Mouse (Mus musculus) lung, postnatal 4 days (tissue): ENCODE data around the gene Strip1.

Source experiments
- DNase-seq, 2 experiments: peaks; one replicate each; pipeline ENCODE4 v3.0.0; 2021

The Strip1 gene

DNA sequence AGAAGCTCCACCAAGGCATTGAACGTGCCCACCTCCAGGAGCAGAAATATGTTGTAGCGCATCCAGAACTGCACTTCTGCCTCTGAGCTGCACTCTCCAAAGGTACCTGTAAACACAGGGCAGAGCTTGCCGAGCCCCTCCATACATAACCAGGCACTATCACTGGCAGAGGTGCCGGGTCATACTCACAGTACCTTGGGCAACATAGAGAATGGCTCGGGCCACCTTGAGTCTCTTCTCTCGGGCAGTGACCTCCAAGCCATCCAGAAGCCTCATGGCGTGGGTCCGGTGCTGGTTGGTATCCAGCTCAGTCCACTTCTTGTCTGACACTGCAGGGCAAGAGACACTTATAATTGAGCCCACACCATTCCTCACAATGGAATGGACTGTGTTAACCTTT lies 4.7 kb downstream of the Strip1 start:
- no peak for DNase-seq

DNA sequence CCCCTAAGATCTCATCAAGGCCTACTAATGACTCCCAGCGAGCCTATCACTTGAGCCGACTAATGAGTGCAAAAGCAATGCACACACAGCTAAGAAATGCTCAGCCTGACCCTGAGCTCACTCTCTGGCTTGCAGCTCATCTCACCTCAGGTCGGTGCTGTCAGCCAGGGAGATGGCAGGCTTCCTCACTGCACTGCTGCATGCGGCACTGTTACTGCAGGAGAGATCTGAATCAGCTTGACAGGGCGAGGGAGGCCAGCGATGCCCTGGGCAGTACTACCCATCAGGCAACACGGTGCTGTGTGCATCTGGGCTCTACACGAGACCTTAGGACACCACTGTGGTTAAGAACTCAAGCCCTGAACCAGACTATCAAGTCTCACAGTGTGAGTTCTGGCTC lies 6.0 kb downstream of the Strip1 start:
- no peak for DNase-seq

DNA sequence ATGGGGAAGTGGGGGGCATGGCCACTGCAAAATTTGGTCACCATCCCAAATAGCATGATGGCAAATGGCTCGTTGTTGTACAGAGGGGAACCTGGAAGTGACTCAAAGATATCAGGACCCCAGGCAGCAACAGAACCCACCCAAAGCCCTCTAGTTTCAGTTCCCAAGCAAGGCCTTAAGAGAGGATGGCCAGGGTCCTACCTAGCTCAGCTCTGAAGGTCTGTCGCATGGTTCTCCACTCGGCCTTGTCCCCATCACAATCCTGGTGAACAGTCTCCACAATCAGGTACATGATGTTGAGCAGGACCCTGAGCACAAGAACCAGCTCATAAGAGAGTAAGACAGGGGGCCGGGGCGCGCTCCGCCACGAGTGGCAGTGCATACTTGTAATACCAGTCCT lies 7.1 kb downstream of the Strip1 start:
- DNase-seq, result no peak

DNA sequence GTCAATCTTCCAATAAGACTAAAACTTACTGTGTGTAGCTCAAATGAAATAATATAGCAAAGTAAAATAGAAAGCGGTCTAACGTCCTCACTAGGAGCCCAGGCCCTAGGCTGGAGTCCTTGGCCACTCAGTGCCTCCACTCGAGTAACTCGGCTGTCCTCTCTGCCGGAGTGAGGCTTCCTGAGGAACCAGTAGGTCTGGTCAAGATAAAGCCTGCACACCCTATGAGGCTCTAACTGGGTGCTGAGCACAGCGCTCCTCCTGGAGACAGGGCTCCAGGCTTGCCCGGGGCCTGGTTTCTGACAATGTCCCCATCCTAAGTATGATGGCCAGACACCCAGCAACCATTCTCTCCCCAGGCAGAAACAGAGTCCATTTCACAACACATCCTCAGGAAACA lies 9.0 kb downstream of the Strip1 start:
- DNase-seq, result no peak

DNA sequence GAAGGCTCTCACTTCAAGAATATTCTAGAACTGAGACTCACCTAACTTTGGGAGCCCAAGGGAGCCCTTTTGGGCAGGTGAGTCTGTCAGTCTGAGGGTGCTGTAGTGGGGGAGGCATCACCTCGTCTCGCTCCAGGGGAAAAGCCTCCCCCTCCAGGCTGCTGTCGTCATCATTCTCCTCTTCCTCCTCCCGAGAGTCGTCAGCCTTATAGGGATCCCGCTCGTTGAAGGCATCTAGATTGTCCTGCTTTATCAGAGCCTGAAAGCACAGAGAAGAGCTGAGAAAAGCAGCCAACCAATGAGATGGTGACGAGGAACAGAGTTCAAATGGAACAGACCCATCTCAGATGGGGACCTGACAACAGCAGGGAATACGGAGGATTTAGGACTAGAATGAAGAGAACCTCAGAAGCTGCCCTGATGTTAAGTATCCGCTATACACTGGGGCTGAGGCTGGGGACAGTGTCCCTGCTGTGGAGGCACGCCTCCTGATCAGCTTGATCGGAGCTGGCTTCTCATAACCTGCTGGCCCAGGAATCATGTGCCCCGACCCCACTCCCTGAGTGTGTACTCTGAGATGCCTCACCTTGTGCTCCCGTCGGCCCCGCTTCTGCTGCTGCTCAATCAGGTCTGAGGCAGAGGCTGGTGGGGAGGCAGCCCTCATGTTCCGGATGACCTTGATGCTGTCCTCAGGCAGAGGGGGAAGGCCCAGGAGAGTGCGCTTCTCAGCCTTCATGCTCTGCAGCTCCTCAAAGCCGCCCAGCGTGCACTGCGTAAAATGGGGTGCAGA lies 10.0 kb downstream of the Strip1 start:
- no peak for DNase-seq

DNA sequence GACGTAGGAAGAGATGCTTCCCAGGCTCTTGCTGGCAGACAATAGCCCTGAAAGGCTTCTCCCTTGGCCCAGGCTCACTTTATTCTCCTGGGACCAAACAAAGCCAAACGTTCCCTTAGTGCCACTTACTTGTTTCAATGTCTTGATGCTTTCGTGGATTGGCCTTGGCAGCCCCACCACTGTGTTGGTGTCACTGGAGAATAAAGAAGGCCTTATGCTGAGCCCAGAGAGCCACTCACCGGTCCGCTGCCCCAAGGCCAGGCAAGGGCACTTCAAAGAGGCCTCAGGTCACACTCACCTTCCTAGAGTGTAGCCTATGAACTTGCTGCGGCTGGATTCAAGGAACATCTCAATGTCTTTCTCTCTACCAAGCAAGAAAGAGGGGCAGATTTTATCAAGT lies 11.6 kb downstream of the Strip1 start:
- DNase-seq, result no peak

DNA sequence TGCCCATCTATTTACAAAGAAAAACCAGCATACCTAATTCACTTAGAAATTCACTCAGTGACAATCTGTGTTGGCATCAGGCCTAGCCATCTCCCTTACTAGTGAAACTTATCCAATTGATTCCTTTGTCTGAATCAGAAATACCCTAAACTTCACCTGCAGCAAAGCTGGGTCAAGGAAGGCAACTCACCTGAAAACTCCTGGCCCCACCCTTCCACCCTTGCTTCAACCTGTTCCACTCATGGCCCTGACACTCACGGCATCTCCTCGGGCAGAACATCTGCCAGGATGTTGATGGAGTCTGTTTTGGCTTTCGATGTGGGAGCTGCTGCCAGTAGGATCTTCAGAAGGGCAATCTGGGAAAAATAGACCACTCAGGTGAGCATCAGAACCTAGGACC lies 13.7 kb downstream of the Strip1 start:
- no peak for DNase-seq

DNA sequence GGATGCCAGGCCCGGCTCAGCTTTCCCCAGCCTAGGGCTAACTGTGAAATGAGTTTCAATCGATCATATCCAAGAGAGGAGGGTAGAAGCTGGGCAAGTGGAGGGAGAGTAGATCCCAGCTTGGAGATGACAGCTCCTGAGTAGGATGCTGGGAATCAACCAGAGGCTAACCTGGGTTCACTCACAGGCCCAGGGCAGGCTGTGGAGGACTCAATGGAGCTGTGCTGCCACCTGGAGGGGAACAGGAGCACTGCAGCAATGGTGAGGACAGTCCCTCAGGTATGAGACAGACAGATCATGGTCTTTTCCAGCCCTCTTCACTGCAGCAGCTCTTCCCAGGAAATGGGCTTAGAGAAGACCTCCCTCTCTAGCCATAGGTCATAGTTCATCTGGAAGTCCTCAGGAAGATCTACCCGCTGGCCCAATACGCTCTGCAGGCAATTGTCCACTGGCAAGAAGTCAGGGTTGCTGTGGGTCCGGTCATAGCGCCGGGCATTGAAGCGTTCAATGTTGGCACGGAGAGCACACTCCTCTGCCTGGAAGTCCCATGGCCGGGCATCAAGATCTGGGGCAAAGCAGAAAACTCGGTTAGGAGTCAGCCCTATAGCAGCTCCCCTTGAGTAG lies 18.5 kb downstream of the Strip1 start:
- DNase-seq, result peak; percentile 54 to 64

DNA sequence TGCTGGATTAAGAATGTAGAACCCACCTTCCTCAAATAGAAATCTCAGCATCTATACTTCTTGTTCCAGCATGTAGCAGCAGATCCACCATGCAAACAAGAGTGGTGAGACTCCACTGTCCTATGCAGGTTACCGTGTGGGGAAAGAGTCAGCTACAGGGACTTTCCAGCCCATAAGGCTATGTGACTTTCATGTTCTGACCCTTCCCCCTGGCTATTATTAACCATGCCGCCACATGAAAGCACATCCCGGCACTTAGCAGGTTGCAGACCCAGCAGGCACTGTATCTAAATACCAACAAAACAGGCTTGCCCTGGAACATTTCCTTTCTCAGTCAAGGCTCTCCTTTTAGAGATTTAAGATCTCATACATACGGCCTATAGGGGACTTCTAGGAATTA lies 20.1 kb downstream of the Strip1 start:
- no peak for DNase-seq

DNA sequence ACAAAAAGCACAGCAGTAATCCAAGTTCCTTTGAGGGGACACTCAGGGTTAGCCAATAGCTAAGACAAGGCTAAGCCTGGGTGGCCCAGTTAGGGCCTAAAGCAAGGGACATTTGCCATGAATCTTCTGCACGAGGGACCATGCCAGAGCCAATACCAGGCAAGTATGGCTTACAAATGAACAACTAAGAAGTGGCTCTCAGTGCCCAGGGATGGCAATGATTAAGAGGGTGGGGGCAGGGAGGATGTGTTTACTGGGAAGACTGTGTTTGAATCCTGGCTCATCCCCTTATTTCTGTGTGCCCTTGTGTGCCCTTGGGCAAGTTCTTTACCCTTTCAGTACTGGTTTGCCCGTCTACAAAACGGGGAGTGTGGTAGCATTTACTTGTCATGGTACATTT lies 22.1 kb downstream of the Strip1 start:
- DNase-seq, result no peak

DNA sequence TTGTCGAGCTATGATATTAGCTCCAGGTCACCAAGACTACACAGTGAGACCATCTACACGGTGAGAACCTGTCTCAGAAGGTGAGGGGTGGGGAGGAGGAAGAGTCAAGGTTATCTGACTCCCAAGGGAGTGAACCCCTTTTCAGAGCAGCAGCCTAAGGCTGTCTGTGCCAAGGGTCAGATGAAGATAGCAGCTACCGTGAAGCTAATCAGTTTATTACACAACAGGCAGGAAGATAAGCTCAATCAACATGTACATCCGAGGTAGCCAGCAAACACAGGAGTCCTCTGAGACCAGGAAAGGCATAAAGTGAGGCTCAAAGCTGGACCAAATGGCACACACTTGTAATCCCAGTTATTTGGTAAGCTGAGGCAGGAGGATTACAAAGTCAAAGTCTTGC lies 22.7 kb downstream of the Strip1 start:
- DNase-seq, result no peak

DNA sequence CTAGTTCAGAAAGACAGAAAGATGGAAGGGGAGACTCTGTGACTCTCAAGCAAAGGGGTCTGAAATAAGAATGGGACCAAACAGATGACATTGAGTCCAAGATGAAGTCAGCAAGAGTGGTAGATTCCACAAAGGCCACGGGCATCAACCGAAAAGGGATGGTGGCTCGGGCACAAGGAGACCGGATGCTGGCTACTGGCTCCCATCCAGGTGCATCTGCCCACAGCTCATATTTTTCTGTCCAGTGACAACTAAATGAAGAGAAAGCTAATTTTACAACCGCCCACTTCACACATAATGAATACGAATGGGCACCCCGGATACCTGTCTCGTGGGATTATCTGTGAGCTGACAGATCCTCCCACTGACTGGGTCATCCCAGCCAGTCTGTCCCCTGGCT lies 24.3 kb downstream of the Strip1 start:
- no peak for DNase-seq

DNA sequence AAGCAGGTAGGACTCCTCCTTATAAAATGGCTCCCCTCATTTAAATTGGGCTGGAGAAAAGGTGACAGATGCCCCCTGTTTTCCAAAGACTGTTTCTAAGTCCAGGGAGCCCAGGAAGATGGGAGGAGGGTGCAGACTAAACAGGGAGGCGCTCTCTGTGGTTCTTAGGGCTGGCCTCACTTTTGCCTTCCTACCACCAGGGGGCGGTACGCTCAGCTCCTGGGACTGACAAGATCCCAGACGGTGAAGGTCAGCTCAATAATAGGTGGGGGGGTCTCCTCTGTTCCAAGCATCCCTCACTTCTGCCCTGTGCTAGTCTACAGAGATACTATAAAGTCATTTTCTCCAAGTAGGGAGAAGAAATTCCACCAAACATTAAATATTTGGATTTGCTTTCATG lies 26.2 kb downstream of the Strip1 start:
- peak; percentile 55 to 72 for DNase-seq

DNA sequence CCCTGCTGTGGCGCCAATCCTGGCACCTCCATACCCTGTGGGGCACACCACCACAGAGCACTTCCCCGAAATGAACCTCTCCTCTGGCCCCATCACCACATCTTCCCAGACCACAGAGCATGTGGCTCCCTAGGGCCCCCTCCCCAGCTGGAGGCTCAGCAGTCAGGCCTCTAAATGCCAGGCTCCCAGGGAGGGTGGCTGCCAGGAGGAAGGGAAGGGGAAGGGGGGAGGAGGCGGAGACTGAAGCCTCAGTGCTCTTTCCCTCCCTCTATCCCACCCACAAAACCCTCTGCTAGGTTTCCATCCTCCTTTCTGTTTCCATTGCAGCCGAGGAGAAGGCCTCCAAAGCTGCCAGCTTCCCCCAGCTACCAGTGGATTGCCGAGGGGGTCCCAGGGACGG lies 31.4 kb downstream of the Strip1 start:
- no peak for DNase-seq

DNA sequence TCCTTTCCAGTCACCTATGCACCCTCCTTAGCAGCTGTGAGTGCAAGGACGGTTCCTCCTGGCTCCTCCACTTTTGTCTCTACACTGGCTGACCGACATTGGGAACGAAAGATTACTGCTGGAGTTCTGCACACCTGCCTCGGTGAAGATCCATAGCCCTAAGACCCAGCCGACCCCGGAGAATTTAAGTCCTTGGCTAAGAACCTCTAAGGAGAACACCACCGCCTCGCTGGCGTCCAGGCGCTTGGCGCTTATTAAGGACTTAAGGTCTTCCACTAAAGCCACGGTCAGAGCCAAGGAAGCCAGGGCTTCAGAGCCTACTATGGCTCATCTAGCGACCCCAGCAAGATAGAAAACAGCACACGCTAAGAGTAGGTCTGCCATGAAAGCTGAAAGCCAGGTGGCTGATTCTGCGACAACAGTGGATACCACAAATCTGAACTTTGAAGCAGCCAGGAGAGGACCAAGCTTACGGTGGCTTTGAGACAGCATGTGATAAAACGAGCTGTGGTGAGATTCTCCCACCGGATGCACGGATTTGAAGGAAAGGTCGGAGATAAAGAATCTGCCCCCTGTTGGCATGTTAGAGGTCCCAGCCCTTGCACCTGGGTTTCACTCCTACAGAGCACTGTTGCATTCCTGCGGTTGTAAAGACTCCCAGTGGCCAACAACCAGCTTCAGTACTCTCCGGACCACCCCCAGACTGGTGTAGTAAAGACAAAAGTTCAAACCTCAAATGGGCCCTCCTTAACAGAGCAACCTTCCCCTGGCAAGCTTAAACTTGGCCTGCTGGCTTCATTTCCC lies 33.7 kb downstream of the Strip1 start:
- peak in 1 of 2 experiments; percentile 21 for DNase-seq

DNA sequence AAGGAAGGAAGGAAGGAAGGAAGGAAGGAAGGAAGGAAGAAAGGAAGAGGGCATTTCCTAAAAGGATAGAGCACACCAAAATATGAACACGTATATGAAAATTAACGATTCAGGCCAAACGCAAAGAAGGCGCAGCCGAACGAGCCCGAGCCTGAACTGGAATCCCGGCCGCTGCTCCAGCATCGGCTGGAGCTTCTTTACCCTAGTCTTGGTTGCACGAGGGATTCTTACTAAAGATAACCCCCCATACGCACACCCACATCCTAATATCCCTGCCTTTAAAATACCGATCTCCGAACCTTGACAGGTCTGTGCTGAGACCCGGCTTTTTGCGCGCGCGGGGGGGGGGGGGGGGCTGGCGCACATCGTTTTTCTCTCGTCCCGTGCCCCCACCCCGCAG lies 34.4 kb downstream of the Strip1 start:
- DNase-seq, result peak in 1 of 2 experiments; percentile 9

DNA sequence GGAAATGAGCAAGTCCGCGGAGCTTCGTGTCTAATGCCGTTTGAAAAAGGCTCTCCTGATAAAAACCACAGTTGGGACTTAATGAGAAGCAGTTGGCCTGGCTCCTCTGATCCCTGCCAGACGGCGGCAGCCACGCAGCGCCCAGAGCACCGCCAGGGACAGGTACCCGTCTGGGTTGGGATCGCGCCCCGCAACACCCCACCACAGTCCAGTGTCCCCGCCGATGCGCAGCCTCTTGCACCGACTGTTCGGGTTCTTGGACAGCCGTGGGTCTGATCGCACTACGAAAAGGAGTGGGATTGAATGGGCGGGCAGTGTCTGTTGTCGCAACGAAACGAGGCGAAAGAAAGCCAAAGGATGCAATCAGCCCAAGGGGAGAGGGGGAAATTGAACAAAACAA lies 34.9 kb downstream of the Strip1 start:
- DNase-seq, result peak in 1 of 2 experiments; percentile 37

DNA sequence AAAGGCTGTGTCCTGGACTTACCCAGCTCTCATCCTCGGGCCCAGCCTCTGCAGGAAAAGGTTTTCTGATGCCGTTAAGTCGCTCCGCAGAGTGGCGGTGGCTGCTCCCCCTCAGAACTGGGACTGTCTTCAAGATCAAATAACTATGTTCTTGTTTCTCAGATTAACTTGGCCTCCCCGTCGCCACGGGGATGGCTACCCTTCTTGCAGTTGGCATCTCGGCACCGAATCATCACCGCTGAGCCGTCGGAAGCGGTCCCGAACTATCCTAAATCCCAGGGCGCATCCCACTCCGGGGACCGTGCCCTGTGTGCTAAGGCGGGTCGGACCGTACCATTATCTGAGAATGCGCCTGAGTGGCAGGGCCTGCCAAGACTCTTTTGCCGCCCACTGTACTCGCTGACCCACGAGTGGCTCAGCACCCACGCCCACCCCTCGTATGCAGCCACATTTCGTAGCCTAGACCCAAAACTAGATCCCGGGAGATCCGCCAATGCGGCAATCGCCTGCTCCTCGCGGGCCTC lies 35.5 kb downstream of the Strip1 start:
- DNase-seq, result peak in 1 of 2 experiments; percentile 23

DNA sequence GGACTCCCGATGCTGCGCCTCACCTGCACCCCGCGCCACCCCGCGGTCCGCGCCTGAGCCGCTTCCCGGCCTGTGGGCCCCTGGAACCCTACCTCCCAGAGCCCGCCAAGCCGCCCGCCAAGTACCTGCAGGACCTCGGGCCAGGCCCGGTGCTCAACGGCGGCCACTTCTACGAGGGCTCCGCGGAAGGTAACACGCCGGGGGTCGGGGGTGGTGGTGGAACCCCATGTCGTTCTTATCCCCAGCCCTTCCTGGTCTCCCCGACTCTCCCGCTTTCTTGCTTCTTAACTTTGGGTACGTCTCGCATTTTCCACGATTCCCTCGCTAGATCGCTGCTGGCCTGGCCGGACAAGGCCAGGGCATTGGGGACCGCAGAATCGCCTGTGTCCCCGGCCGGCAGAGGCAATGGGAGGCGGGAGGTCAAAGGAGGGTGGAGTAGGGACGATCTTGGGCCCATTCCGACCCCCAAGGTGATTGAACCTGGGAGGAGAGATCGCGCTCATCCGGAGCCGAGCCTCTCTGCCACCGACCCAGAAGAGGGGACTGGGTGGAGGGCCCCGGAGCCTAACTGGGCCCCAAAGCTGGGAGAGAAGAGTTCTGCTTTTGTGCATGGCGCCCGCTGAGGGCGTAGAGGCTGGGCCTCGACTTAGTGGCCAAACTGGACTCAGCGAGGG lies 36.1 kb downstream of the Strip1 start:
- DNase-seq, result peak; percentile 11 to 27

DNA sequence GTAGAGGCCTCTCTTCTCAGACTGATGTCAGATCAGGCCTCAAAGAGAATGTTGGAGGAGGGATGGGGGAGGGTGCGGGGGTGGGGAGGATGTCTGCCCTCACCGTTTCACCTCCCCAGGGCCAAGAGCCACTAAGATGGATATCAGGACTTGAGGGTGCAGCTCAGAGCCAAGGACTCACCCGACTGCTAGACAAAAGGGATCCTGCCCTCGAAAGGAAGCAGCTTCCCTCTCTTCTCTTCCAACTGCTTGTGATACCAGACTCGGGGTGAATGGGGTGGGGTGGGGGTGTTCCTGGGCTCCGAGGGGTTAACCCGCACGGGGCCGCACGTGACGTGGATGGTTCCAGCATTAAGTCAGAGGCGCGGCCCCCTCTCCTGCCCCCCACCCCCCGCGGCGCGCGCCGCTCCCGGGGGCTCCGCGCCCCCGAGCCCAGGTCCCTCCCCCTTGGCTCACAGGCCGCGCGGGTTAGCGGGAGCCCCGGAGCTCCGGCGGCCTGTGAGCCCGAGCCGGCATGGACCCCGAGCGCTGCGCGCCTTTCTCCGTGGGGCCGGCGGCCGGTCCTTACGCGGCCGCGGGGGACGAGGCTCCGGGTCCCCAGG lies 36.7 kb downstream of the Strip1 start, which contains the start of gene Alx3:
TSS of gene Alx3 (plus strand) at position 370 of the 602 bp plus-strand sequence.
- DNase-seq, result no peak

DNA sequence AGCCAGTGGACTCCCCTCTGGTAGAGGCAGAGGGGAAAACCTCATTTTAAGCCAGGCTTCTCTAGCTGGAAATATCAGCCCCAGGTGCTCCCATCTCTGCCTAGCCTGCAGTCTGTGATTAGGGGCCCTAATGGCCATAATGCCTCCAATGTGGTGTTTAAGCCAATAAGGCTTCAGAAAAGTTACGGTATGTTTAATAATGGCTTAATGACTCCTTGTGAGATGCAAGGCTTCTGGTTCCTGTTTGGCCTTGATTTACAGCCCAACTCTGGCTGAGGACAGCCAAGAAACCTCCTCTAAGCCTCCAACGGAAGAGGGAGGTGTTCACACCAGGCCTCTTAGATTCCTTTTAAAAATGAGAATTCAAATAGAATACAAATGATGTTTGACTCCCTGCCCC lies 37.9 kb downstream of the Strip1 start:
- DNase-seq, result no peak

DNA sequence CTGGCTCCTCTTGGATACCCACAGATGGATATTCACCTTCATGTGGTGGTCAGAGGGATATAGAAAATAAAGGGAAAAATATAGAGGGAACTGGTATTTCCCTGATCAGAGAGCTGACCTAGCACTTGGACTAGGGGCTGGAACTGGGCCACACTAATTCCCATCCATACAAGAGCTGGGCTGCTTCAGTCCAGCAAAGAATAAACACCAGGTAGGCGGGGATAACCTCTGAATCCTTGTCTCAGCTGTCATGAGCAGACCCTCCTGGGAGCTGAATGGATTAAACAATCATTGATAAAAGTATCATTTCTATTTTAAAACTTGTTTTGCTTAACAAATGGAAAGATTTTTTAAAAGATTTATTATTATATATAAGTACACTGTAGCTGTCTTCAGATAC lies 39.9 kb downstream of the Strip1 start:
- peak in 1 of 2 experiments; percentile 5 for DNase-seq
